Mouse (Mus musculus): Measurements from ENCODE around the gene Per1. TPM values are rescaled to one million over a fixed set of nuclear protein-coding genes. Genes with fewer than 3 reads are reported as not detected.

Per1 gene
- polyA plus RNA-seq, 1 experiment from 2014 or later: 7.2 TPM

DNA sequence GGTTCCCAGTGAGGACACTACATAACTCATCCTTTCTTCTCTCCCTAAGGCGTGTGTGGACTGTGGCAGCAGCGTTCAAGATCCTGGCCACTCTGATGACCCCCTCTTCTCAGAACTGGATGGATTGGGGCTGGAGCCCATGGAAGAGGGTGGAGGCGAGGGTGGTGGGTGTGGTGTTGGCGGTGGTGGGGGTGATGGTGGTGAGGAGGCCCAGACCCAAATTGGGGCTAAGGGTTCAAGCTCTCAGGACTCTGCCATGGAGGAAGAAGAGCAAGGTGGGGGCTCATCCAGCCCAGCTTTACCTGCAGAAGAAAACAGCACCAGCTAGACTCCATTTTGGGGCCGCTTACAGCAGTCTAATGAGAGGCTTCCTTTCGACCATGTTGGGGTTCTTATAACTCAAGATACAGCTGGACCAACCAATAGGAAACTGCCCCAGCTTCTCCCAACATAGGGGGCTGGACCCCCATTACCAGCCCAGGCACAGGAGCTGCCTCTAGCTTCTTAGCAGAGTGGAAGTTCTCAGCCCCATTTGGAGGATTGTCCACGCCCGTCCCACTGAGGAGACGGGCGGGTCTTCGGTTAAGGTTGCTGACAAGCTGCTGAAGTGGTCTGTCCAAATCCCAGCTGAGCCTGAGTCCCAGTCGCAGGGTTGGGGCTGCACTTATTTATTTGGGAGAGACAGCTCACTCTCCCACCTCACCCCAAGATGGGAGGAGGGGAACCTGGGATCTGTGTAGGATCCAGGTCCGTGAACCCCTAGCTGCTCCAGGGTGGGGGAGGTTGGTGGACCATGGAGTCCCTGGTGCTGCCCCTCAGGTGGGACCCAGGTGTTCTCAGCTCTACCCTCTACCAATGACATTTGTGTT, 14.2 kb downstream of the Per1 start:
- no peak overlapping the region for H3K27ac ChIP-seq
- H3K4me2 ChIP-seq: 0 out of 2 replicates have a peak overlapping the region, but pooled peaks have one; percentile 8
- H3K9me3 ChIP-seq: no peaks in the 10 kb centered on the region
- peaks cover 7% of the 10 kb centered on the region; the same call in 1 of the 2 replicates for H3K27me3 ChIP-seq
- H3K4me1 ChIP-seq (replicated peaks): 0 out of 2 replicates have a peak, but pooled peaks cover 3% of the 10 kb centered on the region
- H3K36me3 ChIP-seq: peaks cover 53% of the 10 kb centered on the region
- H3K4me3 ChIP-seq (replicated peaks): no peak overlapping the region
- 84% methylated on average over 13 of the region's 13 CpGs for WGBS
- no peak overlapping the region for H3K9ac ChIP-seq (replicated peaks)
- ATAC-seq (ENCODE audit: insufficient number of reproducible peaks, insufficient read depth, low FRiP score, low TSS enrichment, low read depth): no peak

DNA sequence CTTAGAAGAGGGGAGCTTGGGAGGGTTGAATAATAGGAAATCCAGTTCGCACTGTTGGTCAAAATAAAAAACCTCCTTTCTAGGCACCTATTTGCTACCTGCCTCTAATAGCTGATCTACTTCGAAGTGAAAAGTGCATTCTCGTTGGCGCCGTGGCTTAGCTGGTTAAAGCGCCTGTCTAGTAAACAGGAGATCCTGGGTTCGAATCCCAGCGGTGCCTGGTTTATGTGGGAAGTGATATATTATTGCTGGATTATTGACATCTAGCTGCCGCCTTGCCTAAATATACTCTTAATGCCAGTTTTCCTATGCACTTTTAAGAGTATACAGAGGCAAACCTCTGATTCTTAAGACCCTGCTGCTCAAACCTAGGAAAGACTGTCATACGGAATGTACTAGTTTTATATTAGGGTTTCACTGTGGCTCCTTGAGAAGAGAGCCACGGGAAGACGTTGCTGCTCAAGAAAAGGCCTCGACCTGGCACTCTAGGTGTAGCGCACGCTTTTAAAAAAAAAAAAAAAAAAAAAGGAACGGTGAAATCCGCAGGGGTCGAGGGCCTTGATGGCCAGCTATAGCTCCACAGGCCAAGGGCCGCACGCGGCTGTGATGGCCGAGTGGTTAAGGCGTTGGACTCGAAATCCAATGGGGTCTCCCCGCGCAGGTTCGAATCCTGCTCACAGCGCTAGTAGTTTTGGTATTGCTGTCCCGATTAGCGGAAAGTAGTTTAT, 15.5 kb downstream of the Per1 start:
- Histone ChIP-seq H3K4me2 (peak overlapping the region; percentile 57), H3K27ac (peak overlapping the region; percentile 25; the same call in 1 of the 2 replicates), H3K4me1 (replicated peaks) (0 out of 2 replicates have a peak, but pooled peaks cover 3% of the 10 kb centered on the region), H3K9me3 (no peaks in the 10 kb centered on the region), H3K4me3 (replicated peaks) (peak overlapping the region; percentile 50), H3K36me3 (peaks cover 41% of the 10 kb centered on the region), H3K27me3 (peaks cover 8% of the 10 kb centered on the region), H3K9ac (replicated peaks) (peak overlapping the region; percentile 57)
- 1% methylated on average over 30 of the region's 30 CpGs for WGBS
- ATAC-seq (ENCODE audit: insufficient number of reproducible peaks, insufficient read depth, low FRiP score, low TSS enrichment, low read depth): peak; percentile 44; the same call in 1 of the 2 replicates

- peak overlapping the region; percentile 4; the same call in 1 of the 2 replicates for H3K27ac ChIP-seq
- peaks cover 13% of the 10 kb centered on the region for H3K27me3 ChIP-seq
- H3K4me1 ChIP-seq (replicated peaks): 0 out of 2 replicates have a peak, but pooled peaks cover 3% of the 10 kb centered on the region
- H3K9ac ChIP-seq (replicated peaks): peak overlapping the region; percentile 57
- WGBS: 6% methylated on average over 21 of the region's 21 CpGs
- H3K36me3 ChIP-seq: peaks cover 33% of the 10 kb centered on the region
- peak overlapping the region; percentile 50 for H3K4me3 ChIP-seq (replicated peaks)
- H3K9me3 ChIP-seq: no peaks in the 10 kb centered on the region
- no peak for ATAC-seq (ENCODE audit: insufficient number of reproducible peaks, insufficient read depth, low FRiP score, low TSS enrichment, low read depth)
- peak overlapping the region; percentile 57 for H3K4me2 ChIP-seq
Measured at GRCm38 (mm10) chr11:69111051-69111810, 16.2 kb downstream of the Per1 start.

- Histone ChIP-seq H3K9me3 (no peaks in the 10 kb centered on the region), H3K4me2 (peak overlapping the region; percentile 28), H3K27ac (no peak overlapping the region), H3K4me1 (replicated peaks) (0 out of 2 replicates have a peak, but pooled peaks cover 3% of the 10 kb centered on the region), H3K4me3 (replicated peaks) (peak overlapping the region; percentile 50), H3K36me3 (peaks cover 27% of the 10 kb centered on the region), H3K9ac (replicated peaks) (no peak overlapping the region), H3K27me3 (peaks cover 19% of the 10 kb centered on the region)
- ATAC-seq (ENCODE audit: insufficient number of reproducible peaks, insufficient read depth, low FRiP score, low TSS enrichment, low read depth): no peak
- 63% methylated on average over 4 of the region's 4 CpGs for WGBS
Measured at GRCm38 (mm10) chr11:69111865-69112264, 16.8 kb downstream of the Per1 start.

DNA sequence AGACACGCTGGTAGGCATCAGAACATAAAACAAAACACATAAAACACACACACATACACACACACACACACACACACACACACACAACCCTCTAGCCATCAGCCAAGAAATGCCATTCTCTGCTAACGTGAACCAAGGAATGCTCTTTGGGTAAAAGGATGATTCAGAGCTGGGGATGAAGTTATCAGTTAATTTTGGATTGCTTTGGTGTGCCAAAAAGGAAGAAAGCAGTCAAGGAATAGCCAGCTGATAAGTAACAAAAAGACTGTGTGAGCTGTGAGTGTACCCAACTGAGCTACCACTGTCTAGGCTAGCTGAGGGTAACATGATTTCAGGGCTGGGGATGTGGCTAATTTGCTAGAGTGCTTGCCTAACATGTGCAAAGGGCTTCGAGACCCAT, 19.0 kb downstream of the Per1 start:
- H3K4me2 ChIP-seq: no peak overlapping the region
- no peak overlapping the region for H3K27ac ChIP-seq
- no peaks in the 10 kb centered on the region for H3K9me3 ChIP-seq
- H3K4me1 ChIP-seq (replicated peaks): peaks cover 12% of the 10 kb centered on the region
- no peak overlapping the region for H3K9ac ChIP-seq (replicated peaks)
- 62% methylated on average over 3 of the region's 3 CpGs for WGBS
- no peak overlapping the region for H3K4me3 ChIP-seq (replicated peaks)
- no peak for ATAC-seq (ENCODE audit: insufficient number of reproducible peaks, insufficient read depth, low FRiP score, low TSS enrichment, low read depth)
- H3K27me3 ChIP-seq: peaks cover 20% of the 10 kb centered on the region
- H3K36me3 ChIP-seq: peaks cover 6% of the 10 kb centered on the region; the same call in 1 of the 2 replicates

GRCm38 (mm10) chr11:69114621-69115020, 19.6 kb downstream of the Per1 start:
- 78% methylated on average over 3 of the region's 3 CpGs for WGBS
- Histone ChIP-seq H3K36me3 (no peaks in the 10 kb centered on the region), H3K4me2 (no peak overlapping the region), H3K27ac (no peak overlapping the region), H3K9ac (replicated peaks) (no peak overlapping the region), H3K4me1 (replicated peaks) (peaks cover 18% of the 10 kb centered on the region), H3K4me3 (replicated peaks) (no peak overlapping the region), H3K9me3 (no peaks in the 10 kb centered on the region), H3K27me3 (peaks cover 20% of the 10 kb centered on the region)
- ATAC-seq (ENCODE audit: insufficient number of reproducible peaks, insufficient read depth, low FRiP score, low TSS enrichment, low read depth): no peak

GRCm38 (mm10) chr11:69116843-69117242, 21.8 kb downstream of the Per1 start:
- Histone ChIP-seq H3K27me3 (peaks cover 33% of the 10 kb centered on the region), H3K27ac (no peak overlapping the region), H3K4me2 (peak overlapping the region; percentile 97), H3K36me3 (no peaks in the 10 kb centered on the region), H3K4me1 (replicated peaks) (peaks cover 34% of the 10 kb centered on the region), H3K4me3 (replicated peaks) (no peak overlapping the region), H3K9ac (replicated peaks) (no peak overlapping the region), H3K9me3 (no peaks in the 10 kb centered on the region)
- WGBS: 46% methylated on average over 5 of the region's 5 CpGs
- ATAC-seq (ENCODE audit: insufficient number of reproducible peaks, insufficient read depth, low FRiP score, low TSS enrichment, low read depth): no peak

GRCm38 (mm10) chr11:69117737-69118695, 23.0 kb downstream of the Per1 start:
- Histone ChIP-seq H3K27me3 (peaks cover 26% of the 10 kb centered on the region), H3K27ac (peak overlapping the region; percentile 84), H3K4me2 (peak overlapping the region; percentile 97), H3K4me3 (replicated peaks) (peak overlapping the region; percentile 81), H3K4me1 (replicated peaks) (peaks cover 34% of the 10 kb centered on the region), H3K9ac (replicated peaks) (peak overlapping the region; percentile 78), H3K36me3 (no peaks in the 10 kb centered on the region), H3K9me3 (no peaks in the 10 kb centered on the region)
- ATAC-seq (ENCODE audit: insufficient number of reproducible peaks, insufficient read depth, low FRiP score, low TSS enrichment, low read depth): no peak
- under 1% methylated on average over 45 of the region's 45 CpGs for WGBS

DNA sequence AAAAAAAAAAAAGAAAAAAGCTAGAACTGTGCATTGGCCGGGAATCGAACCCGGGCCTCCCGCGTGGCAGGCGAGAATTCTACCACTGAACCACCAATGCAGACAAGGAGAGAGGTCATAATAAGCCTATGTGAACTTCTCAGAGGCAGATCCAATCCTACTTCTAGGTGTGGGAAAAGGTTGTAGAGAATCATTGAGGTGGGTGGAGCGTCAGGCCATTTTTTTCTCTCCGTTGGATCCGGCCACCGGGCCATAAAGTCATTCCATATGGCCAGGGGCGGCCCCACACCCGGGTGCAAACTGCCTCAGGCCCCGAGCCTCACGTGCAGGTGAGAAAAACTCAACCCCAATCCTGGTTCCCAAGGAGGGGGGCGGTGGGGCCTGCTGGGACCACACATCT, 23.7 kb downstream of the Per1 start:
- H3K27me3 ChIP-seq: peaks cover 26% of the 10 kb centered on the region
- H3K36me3 ChIP-seq: no peaks in the 10 kb centered on the region
- H3K4me3 ChIP-seq (replicated peaks): peak overlapping the region; percentile 81
- no peak overlapping the region for H3K9ac ChIP-seq (replicated peaks)
- peaks cover 37% of the 10 kb centered on the region for H3K4me1 ChIP-seq (replicated peaks)
- H3K27ac ChIP-seq: no peak overlapping the region
- H3K4me2 ChIP-seq: peak overlapping the region; percentile 97
- H3K9me3 ChIP-seq: no peaks in the 10 kb centered on the region
- ATAC-seq (ENCODE audit: insufficient number of reproducible peaks, insufficient read depth, low FRiP score, low TSS enrichment, low read depth): peak; percentile 24; the same call in 1 of the 2 replicates
- under 1% methylated on average over 15 of the region's 15 CpGs for WGBS

All from limb, embryonic 12.5 days (tissue).